Mouse (Mus musculus): ENCODE results near the gene Cntnap1. TPM values are rescaled to one million over a fixed set of nuclear protein-coding genes. Genes with fewer than 3 reads are reported as not detected.
"Not testable (repeated sequence)": the region's sequence is repeated elsewhere in the genome, so short reads cannot be mapped to it uniquely, and the experiment has no call there.

Gene Cntnap1
- total RNA-seq, 2 experiments from 2014 or later = 1.5 to 1.7 TPM

DNA sequence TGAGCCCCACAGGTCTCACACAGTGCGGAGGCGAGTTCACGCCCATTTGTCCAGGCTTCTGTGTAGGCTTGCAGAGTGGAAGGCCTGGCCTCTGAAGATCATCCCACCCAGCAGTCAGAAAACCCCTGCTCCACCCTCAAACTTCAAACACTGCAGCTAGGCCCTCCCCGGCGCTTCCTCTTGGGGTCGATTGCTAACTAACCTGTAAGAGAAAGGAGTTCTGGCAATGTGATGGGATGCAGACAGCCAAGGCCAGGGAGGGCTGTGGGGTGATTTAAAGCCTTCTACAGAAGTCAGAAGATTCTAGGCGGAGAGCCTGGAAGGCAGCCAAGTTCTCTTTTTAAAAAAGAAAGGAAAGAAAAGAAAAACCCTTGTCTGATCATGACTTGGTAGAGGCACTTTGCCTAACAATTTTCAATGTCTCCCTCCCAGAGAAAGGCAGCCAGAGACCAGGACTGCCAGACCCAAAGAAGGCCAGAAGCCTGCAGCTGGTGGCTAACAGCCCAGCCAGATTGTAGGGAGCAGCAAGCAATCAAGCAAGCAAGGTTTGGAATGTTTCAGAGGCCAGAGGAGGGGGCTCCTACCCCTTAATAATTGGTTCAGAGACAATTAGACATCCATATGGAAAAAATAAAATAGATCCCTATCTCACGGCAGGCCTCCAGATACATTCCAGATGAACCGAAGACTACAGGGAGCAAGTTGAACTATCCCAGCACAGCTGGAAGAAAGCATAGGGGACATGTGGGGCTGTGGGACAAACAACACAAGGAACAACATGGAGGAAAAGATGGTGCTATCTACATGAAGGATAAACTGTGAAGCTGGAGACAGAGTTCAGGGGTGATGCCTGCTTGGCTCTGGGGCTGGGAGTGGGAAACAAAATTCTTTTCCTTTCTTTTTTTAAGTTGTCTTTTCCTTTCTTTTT, 20.9 kb upstream of the Cntnap1 start:
- intact Hi-C loops (cut with DNase I) = no loop called here
- DNase-seq = peak in 1 of 2 experiments; percentile 58

DNA sequence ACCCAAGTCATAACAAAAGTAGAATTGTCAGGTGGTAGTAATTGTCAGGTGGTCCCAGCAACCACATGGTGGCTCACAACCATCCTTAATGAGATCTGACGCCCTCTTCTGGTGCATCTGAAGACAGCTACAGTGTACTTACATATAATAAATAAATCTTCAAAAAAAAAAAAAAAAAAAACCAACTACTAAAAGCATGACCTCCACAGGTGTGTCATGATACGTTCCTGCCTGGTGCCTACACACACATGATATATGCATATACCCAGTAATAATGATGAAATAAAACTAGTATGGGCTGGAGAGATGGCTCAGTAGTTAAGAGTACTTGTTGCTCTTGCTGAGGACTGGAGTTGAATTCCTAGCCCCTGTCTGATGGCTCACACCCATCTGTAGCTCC, 19.3 kb upstream of the Cntnap1 start:
- no peak for DNase-seq
- intact Hi-C loops (cut with DNase I) = no loop called here

DNA sequence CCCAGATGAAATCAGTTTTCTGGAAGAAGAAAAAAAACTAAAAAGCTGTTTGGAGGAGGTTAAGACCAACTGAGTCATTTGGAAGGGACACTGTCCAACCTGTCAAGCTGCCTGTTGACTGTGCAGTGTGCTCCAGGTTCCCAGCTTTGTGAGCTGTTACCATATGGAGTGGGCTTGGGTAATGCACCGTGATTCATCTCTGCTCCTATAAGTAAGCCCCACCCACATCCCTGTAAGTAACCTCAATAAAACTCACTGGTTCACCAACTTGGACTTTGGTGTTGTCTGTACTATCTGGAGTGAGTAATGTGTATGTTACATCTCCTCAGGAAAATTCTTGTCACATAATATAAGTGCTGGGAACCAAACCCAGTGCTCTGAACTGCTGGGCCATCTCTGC, 17.5 kb upstream of the Cntnap1 start:
- intact Hi-C loops (cut with DNase I) = no loop called here
- DNase-seq = no peak

DNA sequence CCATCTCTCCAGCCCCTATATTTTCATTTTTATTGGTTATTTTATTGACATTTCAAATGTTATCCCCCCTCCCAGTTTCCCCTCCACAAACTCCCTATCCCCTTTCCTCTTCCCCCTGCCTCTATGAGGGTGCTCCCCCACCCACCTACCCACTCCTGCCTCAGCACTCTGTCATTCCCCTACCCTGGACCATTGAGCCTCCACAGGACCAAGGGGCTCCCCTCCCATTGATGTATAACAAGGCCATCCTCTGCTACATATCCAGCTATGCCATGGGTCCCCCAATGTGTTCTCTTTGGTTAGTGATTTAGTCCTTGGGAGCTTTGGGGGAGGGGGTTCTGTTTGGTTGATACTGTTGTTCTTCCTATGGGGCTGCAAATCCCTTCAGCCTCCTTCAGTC, 15.7 kb upstream of the Cntnap1 start:
- DNase-seq = no peak
- intact Hi-C loops (cut with DNase I) = no loop called here

DNA sequence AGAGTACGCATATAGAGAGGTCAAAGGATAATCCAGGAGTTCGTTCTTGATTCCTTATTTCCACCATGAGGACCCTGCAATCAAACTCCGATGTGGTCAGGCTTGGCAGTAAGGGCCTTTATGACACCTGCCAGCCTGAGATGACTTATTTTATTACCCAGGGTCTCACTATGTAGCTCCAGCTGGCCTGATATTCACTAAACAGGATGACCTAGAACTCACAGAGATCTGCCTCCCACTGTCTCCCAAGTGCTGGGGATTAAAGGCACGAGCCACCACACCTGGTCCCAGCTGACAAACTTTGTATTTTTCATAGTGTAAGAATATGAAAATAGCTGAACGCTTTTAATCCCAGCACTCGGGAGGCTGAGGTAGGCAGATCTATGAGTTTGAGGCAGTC, 15.2 kb upstream of the Cntnap1 start:
- intact Hi-C loops (cut with DNase I) = no loop called here
- no peak for DNase-seq

DNA sequence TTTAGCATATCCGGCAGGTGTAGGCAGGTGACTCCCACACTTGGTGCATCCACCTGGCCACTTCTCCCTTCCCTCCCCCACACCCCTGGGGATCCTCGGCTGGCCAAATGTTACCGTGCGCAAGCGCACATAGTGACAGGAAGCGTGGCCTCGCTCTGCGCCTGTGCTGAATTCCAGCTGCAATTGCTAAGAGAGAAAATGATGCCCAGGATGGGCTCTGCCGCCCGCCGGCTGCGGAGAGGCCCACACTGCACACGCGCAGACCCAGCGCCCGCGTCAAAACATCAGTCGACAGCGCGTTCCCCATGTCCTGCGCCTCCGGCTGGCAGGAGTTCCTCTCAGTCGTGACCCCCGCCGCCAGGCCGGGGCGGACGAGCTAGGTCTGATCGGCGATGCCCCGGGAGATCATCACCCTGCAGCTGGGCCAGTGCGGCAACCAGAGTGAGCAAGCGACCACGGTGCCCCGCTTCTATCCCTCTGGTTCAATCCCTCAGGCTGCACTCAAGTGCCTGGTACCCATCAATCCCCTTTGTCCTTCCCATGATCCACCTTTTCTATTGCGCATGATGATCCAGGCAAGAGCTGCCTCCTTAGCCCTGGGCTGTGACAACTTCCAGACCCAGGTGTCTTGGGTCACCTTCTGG, 14.5 kb upstream of the Cntnap1 start, which contains the start of gene Tubg2:
Tubg2 (plus strand) TSS at position 180 of the 644 bp plus-strand sequence.
- DNase-seq = peak; percentile 55 to 59
- intact Hi-C loops (cut with DNase I) = no loop called here

DNA sequence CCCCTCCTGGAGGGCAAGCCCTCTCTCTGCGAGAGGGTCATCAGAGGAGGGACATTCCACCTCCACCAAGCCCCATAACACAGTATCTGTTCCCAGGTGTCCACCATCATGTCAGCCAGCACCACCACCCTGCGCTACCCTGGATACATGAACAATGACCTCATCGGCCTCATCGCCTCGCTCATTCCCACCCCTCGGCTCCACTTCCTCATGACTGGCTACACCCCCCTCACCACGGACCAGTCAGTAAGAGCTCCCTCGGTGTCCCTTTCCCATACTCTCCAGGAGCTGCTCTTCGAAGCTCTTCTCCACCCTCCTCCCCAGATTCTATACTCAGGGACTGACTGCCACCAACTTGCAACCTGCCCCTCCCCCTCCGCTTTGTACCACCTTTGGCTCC, 10.2 kb upstream of the Cntnap1 start:
- DNase-seq; intact Hi-C loops (cut with DNase I): not testable (repeated sequence)

DNA sequence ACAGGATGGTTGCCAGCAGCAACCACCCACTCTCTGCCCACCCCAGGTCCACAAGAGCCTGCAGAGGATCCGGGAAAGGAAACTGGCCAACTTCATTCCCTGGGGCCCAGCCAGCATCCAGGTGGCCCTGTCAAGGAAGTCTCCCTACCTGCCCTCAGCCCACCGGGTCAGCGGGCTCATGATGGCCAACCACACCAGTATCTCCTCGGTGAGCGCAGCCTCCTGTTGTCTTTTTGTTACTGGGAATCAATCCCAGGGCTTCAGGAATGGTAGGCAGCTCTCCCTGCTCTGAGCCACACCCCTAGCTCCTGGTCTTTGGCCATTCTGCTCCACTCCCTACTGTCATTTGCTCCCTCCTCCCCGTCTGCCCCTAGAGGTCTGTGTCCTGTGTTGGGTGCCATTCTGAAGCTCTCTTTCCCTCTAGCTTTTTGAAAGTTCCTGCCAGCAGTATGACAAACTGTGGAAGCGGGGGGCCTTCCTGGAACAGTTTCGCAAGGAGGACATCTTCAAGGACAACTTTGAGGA, 9.3 kb upstream of the Cntnap1 start:
- intact Hi-C loops (cut with DNase I); DNase-seq: not testable (repeated sequence)

DNA sequence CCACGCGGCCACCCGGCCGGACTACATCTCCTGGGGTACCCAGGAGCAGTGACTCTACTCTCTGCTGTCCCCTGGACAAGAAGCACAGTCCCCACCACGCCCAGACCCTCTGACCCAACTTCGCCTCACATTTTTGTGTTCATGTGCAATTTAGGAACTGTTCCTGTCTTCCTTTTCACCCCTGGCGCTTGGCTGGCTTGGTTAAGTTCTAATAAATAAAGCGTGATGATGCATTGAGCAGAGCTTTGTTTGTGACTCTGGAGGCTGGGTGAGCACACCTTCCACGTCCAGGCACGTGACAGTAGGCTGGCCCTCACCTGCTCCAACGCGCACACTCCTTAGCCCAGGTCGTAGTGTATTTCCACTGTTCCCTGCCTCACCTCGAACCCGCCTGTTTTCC, 8.8 kb upstream of the Cntnap1 start:
- no peak for DNase-seq
- intact Hi-C loops (cut with DNase I) = no loop called here

DNA sequence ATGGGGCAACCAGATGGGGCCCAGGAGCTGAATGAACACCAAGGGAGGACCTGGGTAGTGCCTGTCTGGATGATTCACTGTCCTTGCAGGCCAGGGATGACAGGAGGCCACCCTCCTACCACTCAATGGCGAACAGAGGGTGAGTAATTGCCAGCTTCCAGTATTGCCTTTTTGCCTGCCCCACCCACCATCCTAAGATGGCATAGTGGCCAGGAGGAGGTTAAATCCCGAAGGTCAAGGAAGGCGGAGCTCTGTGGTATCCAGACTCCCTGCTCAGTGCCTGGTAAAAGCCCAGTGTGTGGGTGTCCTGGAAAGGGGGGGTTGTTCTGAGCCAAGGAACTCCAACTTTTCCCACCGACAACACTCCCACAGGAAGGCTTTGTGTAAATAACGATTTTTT, 8.0 kb upstream of the Cntnap1 start:
- no peak for DNase-seq
- intact Hi-C loops (cut with DNase I) = no loop called here

DNA sequence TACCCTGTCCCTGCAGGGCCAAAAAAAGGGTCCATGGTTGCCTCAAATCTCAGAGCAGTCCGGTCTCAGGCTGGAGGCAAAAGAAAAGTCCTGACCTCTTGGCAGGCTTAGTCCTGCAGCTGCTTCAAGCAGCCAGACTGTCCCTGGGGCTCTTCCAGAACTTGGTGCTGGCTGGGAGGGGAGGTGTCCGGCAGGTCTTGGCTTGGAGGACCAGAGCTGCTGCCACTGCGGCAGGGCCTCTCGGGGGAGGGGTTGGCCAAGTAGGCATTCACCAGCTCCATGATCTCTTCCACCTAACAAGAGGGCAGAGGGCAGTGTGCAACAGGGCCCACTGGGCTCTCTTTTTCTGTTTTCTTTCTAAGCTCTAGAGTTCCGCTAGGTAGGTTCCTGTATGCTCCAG, 7.6 kb upstream of the Cntnap1 start:
- intact Hi-C loops (cut with DNase I) = no loop called here
- DNase-seq = peak; percentile 69 to 77

DNA sequence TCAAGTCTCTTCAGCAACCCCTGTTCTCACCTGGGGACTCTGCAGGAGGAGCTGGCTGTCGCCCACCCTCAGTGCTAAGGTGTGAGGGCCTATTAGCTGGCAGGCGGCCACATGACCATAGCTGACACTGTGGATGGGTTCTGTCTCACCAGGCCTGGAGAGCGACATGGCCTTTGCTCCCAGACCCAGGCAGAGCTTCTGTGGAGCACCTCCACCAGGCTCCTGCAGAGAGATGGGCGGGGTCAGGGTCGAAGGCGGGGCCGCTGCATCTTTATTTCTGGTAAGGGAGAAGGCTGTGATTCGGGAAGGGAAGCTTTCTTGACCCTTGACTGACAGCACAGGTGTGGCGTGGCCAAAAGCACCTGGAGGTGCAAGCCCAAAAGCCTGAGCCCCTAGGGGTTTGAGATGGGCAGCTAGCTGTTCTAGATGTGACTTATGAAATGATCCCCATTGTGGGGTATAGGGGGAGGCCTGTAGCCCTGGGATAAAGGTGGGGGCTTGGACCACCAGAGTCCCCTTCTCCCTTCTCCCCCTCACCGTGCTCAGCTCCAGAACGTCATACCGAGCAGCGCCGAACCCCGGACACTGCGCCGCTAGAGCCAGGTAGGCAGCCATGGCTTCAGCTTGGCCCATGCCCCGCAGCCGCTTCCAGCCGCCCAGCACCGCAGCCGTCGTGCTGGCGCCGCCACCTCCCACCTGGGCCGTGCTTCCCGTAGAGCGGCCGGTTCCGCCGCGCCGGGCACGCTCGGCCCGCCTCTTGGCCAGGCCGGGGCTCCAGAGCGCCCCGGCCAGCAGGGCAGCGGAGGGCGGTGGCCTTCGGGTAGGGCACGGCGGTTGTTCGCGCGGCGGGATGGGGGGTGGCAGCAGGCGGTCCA, 6.6 kb upstream of the Cntnap1 start:
- intact Hi-C loops (cut with DNase I) = no loop called here
- DNase-seq = no peak

DNA sequence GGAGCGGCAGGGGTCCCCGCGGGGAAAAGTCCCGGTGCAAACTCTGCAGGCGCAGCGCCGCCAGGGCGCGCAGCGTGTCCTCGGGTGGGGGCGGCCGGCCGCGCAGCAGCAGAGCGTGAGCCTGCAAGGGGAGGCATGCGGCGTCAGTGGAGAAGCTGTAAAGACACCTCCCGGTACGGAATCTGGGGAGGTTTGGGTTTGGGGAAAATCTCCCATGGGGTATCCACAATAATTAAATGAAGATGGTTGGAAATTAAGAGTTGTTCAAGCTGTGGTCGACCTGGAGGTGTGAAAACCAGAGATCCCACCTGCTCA, 6.0 kb upstream of the Cntnap1 start:
- intact Hi-C loops (cut with DNase I) = no loop called here
- no peak for DNase-seq

DNA sequence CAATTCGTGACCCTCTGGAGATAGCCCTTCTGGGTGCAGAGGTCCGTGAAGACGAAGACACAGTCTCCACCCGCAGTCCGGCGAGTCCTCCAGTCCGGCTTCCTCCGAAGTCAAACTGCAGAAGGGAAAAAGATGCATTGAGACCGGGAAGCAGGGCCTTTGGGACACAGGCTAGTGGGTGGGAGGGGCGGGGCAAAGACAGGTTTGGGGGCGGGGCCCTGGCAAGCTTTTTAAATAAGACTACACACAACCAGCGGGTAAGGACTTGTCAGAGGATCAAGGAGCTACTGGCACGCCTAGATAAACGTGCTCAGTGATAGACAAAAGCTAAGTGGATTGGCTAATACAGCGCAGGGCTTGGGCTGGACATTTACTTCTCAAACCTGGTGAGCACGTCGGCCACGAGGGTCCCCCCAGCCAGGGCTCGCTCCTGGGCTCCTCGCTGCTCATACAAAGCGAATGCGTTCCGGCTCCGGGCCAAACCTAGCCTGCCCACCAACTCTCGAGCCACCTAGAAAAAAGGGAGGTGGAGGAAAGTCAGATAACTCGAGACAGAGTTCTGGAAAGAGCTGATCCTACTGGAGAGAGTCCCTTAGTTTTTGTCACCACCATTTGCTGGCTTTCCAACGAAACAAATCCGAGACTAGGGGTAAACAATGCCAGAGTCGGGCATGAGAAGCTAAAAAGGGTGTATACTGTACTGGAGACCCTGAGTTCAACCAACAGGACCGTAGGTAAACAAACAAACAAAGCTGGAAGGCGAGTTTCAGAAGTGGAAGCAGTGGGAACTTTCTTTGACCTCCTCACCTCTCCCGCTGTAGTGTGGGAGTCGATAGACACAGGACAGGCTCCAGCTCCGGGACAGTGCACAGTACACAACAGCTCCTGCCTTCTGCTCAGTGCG, 5.4 kb upstream of the Cntnap1 start:
- intact Hi-C loops (cut with DNase I) = no loop called here
- no peak for DNase-seq

DNA sequence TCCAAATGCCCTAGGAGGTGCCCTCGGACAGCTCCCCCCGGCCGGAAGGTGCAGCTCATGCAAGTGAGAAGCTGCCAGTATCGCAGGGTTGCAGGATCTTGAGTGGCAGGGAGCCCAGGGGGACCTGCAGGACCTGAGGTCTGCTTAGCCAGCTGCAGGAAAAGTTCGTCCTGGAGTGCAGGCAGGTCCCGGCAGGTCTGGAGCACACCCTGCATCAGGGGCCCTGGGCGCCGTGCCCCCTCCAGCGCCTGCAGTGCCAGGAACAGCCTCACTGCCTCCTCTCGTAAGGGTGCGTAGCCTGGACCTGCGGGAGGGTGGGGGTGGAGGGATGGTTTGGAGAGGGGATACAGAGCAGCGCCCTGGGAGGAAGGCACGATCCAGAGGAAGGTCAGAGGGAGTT, 4.0 kb upstream of the Cntnap1 start:
- intact Hi-C loops (cut with DNase I) = no loop called here
- DNase-seq = no peak

DNA sequence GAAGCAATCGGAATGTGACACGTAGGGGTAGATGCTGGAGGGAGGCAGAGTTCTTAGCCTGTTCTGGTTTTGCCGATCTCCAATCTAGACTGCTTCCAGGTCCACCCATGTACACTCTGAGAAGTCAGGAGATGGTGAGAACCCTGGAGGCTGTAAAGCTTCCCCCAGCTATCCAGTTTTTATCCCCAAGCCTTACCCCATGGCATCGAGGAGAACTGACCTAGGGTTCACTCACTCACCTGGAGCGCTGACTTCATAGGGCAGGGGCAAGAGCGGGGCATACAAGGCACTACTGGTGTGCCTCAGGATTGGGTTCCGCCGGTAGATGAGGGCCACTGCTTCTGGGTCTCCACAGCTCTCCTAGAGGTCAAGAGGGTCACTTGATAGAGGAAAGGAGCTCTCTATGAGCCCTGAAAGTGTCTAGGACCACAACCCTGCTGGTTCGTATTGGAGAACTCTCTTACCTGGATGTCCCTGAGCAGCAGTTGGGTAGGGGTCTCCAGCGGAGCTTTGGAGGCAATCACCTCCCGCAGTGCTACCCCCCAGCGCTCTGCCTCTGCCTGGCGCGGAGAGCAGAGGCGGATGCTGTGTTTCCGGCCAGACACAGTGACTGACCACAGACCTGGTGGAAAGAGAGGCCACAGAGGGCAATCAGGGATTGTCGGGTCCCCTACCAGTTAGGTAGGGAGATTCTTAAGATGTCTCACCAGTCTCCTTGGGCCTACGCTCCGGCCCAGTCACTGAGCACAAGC, 2.9 kb upstream of the Cntnap1 start:
- no peak for DNase-seq
- intact Hi-C loops (cut with DNase I) = no loop called here

DNA sequence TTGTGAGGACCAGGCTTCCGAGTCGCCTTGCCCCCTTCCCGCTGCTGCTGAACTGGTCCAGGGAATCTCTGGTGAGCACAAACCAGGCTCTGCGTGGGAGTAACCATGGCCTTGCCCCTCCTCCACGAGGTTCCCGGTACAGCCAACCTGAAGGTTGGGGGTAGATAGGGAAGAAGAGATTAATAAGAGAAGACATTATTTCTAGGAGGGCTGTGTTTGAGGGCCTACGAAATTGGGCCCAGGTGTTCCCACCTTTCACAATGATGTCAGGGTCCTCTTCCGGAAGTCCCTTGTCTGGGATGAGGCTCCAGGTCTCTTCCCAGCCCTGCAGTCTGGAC, 2.4 kb upstream of the Cntnap1 start:
- no peak for DNase-seq
- intact Hi-C loops (cut with DNase I) = no loop called here

DNA sequence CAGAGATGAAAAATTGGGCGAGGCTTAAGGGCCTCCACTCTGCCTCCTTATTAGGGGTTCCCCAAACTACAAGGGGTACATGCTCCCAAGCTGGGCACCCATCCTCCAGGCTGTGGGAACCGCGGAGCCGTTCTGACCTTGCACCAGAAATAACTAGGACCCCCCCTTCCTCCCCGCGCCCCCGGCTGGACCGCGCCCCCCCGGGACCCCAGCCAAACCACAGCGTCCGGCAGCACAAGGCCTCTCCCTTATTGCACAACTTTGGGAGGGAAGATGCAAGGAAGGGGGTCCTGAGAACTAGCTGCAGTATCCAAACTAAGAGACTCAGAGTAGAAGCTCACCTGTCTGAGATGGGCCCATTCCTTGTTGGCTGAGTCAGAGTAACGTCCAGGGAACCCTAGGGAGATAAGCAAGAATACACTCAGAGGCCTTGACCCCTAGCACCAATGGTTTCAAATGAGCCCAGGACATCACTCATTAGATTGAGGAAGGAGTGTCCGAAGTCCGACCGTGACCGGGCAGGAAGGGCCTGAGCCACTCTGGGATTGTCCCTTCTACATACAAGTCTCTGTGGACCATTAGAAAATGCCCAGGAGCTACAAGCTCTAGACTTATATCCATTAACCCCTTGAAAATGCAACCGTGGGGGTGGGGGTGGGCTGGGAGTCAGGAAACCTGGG, 1.9 kb upstream of the Cntnap1 start:
- DNase-seq = peak; percentile 63 to 70
- intact Hi-C loops (cut with DNase I) = no loop called here

Measured in heart, postnatal 36 days (tissue).